Mouse (Mus musculus): ENCODE measurements around the gene Pgap1. TPM values are rescaled to one million over a fixed set of nuclear protein-coding genes. Genes with fewer than 3 reads are reported as not detected.

Gene Pgap1
- total RNA-seq, 2 experiments from 2014 or later, result 3.8 to 4.8 TPM

DNA sequence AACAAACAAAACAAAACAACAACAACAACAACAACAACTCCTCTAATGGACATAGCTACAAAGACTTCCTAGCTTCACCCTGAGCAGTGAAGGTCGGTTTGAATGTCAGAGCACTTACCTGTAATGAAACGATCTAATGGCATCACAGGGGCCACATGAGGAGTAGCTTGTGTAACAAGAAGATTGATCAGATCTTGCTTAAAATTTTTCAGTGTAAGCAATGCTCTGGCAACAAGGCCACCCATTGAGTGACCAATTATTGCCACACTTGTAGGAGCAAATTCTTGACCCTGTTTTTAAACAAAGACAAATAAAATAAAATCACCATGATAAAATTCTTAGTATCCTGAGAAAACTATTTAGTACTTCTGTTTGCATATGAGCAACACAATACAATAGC lies 14.6 kb downstream of the Pgap1 start:
- intact Hi-C loops (cut with DNase I; ENCODE audit: low total_unique reads), result no loop called here
- no peak for DNase-seq

DNA sequence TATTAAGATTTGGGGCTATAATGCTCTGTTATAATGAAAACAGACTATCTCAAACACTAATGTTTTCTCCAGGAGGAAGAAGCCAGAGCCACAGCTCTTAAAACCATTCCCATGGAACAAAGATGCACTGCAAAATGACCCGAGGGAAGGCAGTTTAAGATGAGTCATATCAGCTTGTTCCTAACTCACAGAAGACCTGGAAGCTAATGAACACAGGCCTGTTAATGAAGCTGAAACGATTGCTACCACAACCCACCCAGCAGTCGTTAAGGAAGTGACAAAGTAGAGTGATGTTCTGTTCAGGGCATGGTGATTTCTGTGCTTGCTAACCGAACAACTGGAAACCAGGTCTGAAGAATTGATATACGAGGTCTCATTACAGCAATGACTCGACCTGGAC lies 26.3 kb downstream of the Pgap1 start:
- intact Hi-C loops (cut with DNase I; ENCODE audit: low total_unique reads), result no loop called here
- DNase-seq, result no peak

DNA sequence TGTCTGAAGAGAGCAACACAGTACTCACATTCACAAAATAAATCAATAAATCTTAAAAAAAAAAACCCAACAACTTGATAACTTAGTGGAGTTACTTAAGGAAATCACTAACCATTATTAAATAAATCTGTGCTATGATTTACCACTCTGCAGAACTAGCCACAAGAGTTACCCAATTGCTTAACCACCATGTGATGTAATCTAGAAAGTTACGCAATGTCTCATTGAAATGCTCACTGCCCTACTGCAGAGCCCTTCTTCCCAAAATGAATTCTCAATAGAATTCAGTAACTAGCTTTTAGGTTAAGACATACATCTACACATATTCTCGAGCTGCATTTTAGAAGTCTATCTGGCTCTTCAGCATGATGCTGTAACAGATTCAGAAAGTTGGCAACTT lies 33.8 kb downstream of the Pgap1 start:
- intact Hi-C loops (cut with DNase I; ENCODE audit: low total_unique reads), result no loop called here
- no peak for DNase-seq

DNA sequence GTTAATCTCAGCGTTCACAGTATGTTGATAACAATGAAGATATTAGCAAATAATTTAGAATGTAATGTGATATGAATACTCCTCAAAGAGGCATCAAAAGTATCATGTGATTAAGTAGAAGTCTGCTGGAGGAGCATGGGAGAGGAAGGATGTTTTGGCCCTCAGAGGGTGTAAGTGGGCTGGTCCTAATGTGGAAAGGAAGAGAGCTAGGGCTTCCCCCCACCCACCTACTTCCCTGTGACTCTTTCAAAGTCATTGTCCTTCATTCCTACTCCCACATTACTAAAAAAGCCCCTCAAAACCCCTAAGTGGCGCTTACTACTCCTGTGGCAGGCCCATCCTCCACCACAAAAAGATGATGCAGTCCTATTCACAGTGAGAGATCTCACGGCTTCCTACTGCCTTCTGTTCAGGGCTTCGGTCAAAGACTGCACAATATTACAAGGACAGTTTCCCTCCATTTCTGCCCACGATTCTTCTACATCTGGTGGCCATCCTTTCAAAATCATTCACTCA lies 37.4 kb downstream of the Pgap1 start:
- DNase-seq, result no peak
- intact Hi-C loops (cut with DNase I; ENCODE audit: low total_unique reads), result no loop called here

DNA sequence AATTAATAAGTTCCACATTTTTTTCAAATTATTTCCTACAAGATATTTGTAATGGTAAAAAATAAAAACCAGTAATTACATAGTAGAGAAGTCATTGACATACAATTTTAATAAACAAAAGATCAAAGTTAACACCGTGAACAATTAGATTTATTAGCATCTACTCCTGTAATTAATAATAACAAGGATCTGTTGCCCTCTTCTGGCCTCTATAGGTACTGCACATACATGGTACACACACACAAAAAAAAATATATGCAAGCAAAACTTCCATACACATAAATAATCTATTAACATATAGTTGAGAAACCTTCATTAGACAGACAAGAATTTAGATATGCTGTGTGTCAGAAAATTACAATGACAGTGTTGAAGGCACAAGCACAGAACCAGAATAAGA lies 43.6 kb downstream of the Pgap1 start:
- no peak for DNase-seq

DNA sequence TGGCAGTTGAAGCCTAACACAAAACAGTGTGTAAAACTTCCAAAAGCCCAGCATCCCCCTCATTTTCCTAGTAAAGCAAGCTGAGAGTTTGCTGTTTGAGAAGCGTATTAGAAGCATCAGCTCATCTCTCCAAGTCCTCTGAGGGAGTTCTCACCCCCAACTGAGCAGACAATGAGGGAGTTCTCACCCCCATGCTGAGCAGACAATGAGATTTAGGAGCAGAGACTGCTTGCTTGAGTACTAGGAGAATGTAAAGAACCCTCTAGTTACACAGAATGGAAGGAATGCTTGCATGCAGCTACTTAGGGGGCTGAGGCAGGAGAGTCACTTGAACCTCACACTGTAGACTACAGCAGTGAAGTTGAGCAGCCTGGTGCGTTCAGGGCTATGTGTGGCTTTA lies 59.0 kb downstream of the Pgap1 start:
- intact Hi-C loops (cut with DNase I; ENCODE audit: low total_unique reads), result no loop called here
- no peak for DNase-seq

More for the DNA sequence above, 43.6 kb downstream of the Pgap1 start:
- intact Hi-C loops (cut with DNase I; ENCODE audit: low total_unique reads), result no loop called here

DNA sequence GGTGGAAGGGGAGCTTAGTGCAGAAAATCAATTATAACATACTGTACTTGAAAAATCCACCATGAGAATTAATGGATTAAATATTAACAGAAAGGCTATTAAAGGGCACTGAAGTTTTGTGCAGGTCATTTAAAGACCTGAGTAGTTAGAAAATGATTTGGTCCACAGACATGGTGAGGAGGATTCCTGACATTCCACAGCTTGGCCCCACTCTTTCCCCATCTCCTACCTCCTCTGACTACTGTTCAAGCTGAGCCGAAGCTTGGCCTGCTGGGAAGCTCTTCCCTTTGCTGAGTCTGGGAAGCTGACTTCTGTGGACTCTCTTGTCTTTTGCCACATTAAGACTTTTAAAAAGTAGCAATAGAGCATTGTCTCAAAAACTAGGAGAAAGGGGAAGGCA lies 61.2 kb downstream of the Pgap1 start:
- intact Hi-C loops (cut with DNase I; ENCODE audit: low total_unique reads), result no loop called here
- DNase-seq, result no peak

DNA sequence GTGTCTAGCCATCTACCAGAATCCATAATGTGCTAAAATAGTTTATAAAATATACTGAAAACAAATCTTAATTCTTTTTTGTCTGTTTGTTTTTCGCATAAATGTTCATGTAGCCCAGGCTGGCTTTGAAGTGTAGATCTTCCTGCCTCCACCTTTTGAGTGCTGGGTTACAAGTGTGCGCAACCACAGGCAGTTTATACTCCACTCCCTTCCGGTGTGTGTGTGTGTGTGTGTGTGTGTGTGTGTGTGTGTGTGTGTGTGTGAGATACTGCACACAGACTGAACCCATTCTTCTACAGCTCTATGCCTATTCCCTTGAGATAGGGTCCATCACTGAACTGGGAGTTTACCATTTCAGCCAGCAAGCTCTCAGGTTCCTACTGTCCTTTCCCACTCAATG lies 64.0 kb downstream of the Pgap1 start:
- intact Hi-C loops (cut with DNase I; ENCODE audit: low total_unique reads), result no loop called here
- no peak for DNase-seq

DNA sequence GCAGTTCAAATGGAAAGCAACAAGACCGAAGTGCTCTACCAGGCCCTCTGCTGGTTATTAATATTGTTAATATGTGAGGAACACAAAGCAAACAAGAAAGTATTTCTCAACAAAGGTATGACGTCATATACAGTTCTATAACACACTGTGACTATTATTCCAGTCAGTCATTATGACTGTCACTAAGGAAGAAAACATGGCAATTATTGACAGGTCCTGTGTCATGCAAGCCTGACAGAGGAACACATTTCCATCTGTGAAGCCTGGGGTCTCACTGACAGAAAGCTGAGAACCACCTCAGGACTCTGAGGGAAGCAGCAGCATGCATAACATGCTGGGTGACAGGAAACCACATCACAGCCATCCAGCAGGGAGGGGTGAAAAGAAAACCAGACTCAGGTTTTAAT lies 65.0 kb downstream of the Pgap1 start:
- intact Hi-C loops (cut with DNase I; ENCODE audit: low total_unique reads), result no loop called here
- DNase-seq, result no peak

DNA sequence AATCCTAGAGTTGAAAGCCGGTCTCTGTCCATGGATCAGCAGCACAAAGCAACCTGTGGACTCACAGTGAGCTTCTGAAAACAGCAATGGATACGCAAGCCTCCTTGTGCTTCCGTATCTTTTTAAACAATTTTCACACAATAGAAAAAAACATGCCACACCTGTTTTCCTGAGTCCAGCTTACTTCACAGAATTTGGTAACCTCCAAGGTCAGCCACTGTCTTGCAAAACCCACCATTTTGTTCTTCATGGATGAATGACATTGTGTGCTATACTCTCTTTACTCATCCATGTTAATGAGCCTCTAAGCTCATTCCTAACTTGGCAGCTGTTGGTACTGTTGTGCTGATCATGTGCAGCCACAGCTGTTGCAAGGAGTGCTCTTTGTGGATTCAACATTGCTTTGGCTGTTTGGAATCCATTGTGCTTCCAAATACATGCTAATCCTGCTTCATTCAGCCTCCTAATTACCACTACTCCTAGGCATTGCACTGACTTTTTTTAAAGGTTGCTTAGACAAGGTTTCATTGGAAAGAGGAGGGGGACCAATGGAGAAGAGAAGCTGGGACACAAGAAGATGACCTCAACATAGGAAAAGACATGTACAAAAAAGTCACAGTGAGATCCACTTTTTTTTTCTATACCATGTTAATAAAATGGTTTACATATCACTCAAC lies 72.6 kb downstream of the Pgap1 start:
- DNase-seq, result no peak
- intact Hi-C loops (cut with DNase I; ENCODE audit: low total_unique reads), result no loop called here

DNA sequence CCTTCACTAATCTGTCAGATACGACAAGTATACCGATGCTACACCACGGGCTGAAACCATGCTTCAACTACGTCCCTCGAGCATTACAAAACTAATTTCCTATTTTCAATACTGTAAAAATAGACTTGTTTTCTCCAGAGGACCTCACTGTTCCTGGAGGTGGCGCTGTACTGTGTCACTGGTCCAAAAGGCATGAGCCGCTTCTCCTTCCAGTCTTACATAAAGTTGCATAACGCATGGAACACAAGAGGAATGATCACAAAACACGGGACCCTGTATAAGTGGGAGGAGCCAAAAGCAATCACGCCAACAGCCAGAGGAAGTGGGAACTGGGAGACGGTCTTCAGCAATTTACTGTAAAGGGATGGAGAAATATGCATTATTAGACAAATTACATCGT lies 77.0 kb downstream of the Pgap1 start:
- intact Hi-C loops (cut with DNase I; ENCODE audit: low total_unique reads), result no loop called here
- no peak for DNase-seq

DNA sequence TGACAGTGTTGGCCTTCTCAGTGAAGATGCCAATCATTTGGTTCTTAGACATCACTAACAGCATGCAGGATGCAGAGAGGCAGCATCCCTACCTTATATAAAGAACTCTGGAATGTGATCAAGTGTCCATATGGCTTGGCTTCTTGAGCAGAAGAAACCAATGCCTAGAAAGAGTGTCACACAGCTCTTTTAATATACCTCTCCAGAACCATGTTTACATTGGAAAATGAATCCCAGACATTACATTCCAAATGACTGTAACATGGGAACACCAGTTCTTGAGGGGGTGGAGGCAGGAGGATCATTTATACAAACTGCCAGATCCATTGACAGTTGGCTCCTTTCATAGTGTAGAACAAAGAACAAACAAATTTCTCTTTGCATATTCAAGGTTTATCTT lies 88.8 kb downstream of the Pgap1 start:
- intact Hi-C loops (cut with DNase I; ENCODE audit: low total_unique reads), result no loop called here
- no peak for DNase-seq

DNA sequence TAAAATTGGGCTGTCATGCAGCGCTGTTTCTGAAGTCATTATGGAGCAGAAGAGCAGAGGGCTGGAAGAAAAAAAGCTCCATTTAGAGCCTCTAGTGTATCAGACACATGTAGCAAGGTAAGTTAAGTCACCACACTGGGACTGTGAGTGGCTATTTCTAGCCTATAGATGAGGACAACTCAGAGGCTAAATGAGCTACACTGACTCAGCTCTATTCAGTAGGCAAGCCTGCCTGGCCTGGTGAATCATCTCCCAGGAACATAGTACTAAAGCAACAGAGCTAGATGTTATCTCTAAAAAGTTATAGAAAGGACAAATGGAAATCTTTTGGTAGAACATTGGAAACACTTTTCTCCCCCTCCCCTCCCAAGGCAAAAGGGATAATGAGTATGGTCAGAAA lies 90.1 kb downstream of the Pgap1 start:
- intact Hi-C loops (cut with DNase I; ENCODE audit: low total_unique reads), result no loop called here
- DNase-seq, result no peak

DNA sequence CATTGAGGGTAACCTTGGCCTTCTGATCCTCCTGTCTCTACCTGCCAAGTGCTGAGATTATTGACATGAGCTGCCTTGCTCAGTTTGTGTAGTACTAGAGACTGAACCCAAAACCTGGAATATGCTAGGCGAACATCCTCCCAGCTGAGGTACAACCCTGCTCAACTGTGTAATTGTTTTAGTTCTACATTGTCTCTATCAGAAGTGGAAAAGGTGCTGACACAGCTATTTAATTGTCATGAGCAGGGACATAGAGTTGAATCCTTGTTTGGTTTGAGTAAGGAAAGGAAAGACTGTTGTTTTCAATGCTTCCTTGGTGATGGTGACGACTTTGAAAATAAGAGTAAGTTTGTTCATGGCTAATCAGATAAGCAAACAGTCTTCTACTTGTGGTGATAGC lies 105.4 kb downstream of the Pgap1 start:
- DNase-seq, result no peak
- intact Hi-C loops (cut with DNase I; ENCODE audit: low total_unique reads), result no loop called here

DNA sequence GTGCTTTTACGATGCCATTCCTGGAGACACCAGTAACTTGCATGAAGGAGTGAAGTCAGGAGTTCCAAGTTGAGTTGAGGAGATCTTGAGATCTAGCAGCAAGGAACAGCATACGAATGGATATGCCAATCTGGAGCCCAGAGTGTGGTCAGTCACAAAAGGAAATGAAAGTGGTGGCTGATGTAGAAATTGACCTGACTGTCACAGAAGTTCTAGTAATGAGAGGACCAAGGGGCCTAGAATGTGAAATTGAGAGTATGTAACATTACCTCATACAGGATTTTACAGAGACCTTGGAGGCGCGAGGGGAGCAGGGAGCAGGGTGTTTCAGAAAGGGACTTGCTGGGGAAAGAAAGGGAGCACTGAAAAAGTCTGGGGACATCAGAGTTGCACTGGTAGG lies 108.7 kb downstream of the Pgap1 start:
- DNase-seq, result no peak
- intact Hi-C loops (cut with DNase I; ENCODE audit: low total_unique reads), result no loop called here

DNA sequence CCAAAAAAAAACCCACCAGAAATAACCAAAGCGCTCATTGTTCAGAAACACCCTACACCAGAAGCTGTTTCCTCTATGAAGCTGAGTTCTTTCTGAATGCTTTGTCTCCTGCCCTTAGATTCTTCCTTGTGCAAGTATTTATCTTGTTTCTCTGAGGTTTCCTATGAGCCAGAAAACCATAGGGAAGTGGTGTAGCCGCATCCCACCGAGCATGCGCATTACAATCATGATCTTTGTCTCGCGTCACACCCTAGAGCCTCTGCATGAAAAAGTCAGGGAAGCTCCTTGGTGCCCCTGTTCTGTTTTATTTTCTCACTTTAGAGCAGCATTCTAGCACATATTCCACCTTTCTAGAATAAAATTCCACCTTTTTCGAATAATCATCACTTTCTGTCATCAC lies 113.8 kb downstream of the Pgap1 start:
- DNase-seq, result no peak
- intact Hi-C loops (cut with DNase I; ENCODE audit: low total_unique reads), result no loop called here

DNA sequence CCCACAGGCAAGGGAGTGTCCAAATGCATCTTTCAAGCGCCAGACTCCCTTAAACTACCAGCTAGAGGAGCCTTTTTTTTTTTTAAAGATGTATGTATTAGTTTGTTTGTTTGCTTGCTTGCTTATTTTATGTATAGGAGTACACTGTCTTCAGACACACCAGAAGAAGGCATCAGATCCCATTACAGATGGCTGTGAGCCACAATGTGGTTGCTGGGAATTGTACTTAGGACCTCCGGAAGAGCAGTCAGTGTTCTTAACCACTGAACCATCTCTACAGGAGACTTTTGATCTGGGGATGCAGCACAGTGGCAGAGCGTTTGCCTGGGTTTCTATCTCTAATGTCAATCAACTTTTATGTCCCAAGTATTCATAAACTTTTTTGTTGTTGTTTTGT lies 118.4 kb downstream of the Pgap1 start:
- DNase-seq, result no peak

DNA sequence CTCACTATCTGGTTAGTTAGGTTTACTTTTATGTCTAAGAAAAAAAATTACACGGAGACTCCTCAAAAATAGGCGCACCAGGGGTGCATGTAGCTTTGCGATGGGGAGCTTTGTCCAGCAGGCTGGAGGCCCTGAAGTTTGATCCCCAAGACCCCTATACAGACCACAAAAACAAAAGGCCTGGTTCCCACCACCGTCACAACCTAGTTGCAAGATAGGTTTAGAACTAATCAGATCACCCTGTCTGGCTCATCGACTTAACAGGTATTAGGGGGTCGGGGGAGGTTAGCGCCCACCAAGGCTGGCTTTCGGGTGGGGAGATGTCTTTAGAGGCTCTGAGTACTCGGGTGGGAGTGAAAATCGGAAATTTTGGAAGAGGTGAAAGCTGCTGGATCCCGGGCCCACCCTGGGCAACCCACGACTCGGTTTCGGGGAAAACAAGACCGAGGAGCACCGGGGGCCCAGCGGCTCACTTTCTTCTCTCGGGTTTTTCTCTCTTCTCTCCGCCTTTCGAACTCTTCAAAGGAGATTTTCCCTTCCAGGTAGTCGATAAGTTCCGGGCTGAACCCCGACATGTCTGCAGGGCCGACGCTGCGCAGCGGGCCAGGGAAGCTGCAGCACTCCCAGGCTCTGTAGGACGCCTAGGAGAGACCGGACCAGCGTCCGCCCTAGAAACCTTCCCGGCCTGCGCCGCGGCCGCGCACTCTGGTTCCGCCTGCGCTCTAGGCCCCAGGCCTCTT lies 119.0 kb downstream of the Pgap1 start, which contains the start of gene Gtf3c3:
Gene Gtf3c3 (minus strand): TSS at position 632 of the 740 bp plus-strand sequence.
- peak; percentile 77 for DNase-seq
- intact Hi-C loops (cut with DNase I; ENCODE audit: low total_unique reads), result no loop called here

More for the DNA sequence above, 118.4 kb downstream of the Pgap1 start:
- intact Hi-C loops (cut with DNase I; ENCODE audit: low total_unique reads), result no loop called here

Measured in gastrocnemius, postnatal 14 days (tissue).